Mouse (Mus musculus): ENCODE measurements around the gene Abcg1.

Abcg1 gene

DNA sequence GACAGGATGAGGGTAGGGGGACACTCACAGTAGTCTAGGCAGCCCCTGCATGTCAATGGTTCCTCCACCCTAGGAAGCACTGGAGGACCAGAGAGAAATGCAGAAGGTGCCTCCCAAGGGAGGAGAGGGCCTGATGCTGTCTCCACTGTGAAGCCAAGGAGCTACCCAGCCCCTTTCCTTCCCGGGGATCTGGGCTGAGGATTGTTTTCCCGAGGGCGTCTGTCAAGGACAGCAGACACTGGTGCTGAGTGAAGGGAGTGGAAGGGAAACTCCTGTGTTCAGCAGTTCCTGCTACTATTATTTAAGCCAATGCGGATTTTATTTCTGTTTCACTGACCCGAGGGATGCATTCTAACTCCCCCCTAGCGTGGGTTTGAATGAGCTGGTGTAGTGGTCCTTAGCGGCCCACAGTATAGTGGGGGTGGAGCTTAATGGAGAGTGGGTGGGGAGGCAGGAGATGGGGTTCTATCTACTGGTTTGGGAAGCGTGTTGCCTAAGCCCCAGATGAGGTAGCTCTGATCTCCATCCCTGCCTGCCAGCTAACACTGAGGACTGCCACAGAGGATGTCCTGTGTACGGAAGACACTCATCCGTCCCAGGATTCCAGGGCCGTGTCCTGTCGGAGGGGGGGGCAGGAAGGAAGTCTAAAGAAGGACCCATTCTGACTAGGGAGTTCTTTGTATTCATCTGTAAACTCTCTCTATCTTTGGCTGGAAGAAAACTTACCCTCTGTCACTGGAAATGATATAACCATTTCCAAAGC, 21.8 kb downstream of the Abcg1 start:
- 39% methylated on average over 12 of the region's 12 CpGs for WGBS

GRCm38 (mm10) chr17:31082296-31083078, 25.0 kb downstream of the Abcg1 start:
- 71% methylated on average over 4 of the region's 4 CpGs for WGBS

DNA sequence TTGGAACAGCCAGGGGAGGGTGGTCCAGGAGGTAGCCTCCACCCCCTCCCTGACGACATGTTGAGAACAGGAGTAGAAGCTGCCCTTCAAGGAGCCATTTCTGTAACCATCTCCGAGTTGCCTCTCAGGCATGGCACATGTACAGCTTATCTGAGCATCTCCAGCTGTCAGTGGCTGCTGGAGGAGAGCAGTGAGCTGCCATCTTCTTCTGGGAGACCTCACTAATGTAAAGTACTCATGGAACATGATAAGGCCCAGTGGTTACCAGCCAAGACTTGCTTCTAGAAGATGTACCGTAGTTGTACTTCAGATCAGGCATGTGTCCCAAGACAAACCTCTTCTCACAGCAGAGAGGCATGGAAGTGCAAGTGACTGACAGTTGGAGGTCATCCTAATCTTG, 28.0 kb downstream of the Abcg1 start:
- 93% methylated on average over 3 of the region's 3 CpGs for WGBS

GRCm38 (mm10) chr17:31086196-31086595, 28.7 kb downstream of the Abcg1 start:
- WGBS: 57% methylated on average over 7 of the region's 7 CpGs

GRCm38 (mm10) chr17:31088711-31089110, 31.2 kb downstream of the Abcg1 start:
- 74% methylated on average over 5 of the region's 5 CpGs for WGBS

DNA sequence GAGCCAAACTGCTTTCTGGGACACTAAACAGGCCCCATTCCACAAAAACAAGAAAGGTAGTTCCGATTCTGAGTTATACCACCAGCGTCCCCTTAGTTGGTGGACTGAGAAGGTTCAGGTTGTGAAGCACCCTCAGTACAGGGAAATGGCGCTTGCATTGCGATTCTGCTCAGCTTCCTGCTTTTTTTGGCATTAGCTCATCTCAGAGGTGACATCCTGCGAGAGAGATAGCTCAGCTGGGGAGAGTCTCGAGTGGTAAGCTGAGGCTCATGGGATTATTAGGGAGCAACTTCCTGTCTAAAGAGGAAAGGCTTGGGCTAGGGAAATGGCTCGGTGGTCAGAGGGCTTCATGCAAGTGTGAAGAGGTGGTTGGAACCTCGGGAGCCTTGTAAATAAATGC, 32.4 kb downstream of the Abcg1 start:
- WGBS: 64% methylated on average over 8 of the region's 8 CpGs

DNA sequence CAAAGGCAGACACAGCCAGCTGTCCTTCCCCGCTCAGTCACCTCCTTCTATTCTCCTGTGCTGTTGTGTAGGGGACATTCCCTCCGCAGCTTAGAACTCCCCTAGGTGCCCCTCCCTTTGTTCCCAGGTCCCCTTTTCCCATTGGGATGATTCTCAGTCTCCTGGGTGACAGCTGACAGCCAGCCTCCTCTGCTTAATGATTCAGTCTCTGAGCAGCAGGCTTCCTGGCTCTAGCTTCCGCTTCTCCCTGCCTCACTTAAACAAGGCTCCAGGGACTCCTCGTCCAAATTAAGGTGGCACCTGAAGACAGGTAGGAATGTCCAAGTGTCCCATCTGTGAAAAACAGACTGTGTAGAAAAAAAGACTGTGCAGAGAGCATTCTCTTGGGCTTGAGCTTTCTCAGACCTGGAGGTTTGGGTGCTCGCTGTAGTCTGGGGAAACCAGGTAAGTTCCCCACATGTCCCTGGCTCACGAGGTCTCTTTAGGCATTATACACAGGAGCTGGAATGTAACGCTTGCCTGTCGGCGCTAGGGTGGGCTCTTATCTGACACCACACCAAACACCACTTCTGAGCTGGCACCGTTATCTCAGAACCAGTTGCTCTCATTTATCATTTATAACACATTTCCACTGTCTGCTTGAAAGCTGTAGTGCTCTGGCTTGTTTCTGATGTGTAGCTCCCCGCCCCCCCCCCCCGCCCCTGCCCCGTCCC, 33.7 kb downstream of the Abcg1 start:
- 55% methylated on average over 13 of the region's 13 CpGs for WGBS

DNA sequence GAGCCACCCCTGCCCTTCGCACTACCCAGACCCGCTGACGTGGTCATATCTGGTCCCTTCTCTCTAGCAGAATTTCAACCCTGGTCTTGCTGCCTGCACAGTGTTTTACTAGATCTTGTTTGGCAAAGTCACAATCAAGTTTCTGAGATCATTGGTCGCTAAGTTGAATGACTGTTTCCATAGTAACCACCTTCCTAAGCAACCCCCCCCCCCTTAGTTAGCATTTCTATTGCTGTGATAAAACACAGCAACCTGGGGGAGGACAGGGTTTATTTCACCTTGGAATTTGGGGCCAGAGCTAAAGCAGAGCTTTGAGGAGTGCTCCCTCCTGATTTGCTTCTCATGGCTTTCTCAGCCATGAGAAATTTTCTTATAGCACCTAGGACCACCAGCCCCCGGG, 37.3 kb downstream of the Abcg1 start:
- 71% methylated on average over 5 of the region's 5 CpGs for WGBS

DNA sequence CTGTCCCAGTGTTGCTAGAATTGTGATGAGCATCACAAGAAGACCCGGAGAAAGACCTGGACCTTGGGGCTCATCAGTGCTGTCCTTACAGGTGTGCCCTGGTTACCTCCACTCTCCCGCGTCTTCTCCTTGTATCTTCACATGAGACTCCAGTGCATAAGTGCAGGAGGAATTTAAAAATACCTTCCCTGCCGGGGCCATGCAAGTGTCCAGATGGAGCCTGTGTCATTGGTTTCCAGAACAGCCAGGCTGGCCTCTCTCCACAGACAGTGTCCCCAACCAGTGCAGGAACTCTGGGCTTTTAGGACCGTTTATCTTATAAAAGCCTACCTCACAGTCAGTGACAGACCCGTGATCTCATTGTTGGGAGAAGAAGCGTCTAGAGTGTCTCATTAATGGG, 38.1 kb downstream of the Abcg1 start:
- 82% methylated on average over 7 of the region's 7 CpGs for WGBS

- 95% methylated on average over 2 of the region's 2 CpGs for WGBS
Measured at GRCm38 (mm10) chr17:31096893-31097292, 39.4 kb downstream of the Abcg1 start.

DNA sequence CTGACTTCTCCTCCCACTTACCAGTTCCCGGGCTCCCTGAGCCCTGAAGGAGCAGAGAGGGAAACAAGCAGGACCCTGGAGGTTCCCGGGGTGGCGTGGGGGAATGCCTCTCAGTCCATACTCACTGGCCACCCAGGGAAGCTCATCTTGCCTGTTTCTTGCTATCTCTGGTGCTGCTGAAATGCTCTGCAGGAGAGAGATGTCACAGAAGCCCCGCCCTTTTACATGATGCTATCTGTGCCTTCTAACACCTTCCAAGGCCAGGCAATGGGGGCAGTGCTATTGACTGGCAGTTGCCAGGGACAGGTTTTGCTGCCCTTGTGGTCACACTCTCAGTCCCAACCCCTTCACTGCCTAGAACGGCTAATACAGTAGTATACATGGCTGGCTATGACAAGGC, 41.3 kb downstream of the Abcg1 start:
- WGBS: 72% methylated on average over 5 of the region's 5 CpGs

- 84% methylated on average over 8 of the region's 8 CpGs for WGBS
Measured at GRCm38 (mm10) chr17:31103007-31103570, 45.6 kb downstream of the Abcg1 start.

DNA sequence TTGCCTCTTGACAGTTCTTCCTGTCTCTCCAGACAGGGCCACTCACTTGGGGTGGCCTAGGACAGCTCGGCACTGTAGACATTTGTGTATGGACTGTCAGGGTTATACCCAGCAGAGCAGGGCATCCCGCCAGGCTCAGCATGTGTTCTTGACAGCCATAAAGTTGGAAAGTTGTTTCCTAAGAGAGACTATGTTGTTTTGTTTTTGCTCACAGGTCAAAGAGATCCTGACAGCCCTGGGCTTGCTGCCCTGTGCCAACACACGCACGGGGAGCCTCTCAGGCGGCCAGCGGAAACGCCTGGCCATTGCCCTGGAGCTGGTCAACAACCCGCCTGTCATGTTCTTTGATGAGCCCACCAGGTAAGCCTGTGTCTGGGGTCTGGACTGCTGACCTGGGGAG, 46.3 kb downstream of the Abcg1 start:
- WGBS: 76% methylated on average over 8 of the region's 8 CpGs

GRCm38 (mm10) chr17:31108388-31108787, 50.9 kb downstream of the Abcg1 start:
- 82% methylated on average over 15 of the region's 15 CpGs for WGBS

- WGBS: 50% methylated on average over 9 of the region's 9 CpGs
Measured at GRCm38 (mm10) chr17:31113191-31113856, 55.8 kb downstream of the Abcg1 start.

- WGBS: 84% methylated on average over 6 of the region's 6 CpGs
Measured at GRCm38 (mm10) chr17:31116063-31116462, 58.6 kb downstream of the Abcg1 start.

GRCm38 (mm10) chr17:31117946-31118345, 60.5 kb downstream of the Abcg1 start:
- 83% methylated on average over 5 of the region's 5 CpGs for WGBS

- 11% methylated on average over 7 of the region's 7 CpGs for WGBS
Measured at GRCm38 (mm10) chr17:31119429-31119828, 62.0 kb downstream of the Abcg1 start.

DNA sequence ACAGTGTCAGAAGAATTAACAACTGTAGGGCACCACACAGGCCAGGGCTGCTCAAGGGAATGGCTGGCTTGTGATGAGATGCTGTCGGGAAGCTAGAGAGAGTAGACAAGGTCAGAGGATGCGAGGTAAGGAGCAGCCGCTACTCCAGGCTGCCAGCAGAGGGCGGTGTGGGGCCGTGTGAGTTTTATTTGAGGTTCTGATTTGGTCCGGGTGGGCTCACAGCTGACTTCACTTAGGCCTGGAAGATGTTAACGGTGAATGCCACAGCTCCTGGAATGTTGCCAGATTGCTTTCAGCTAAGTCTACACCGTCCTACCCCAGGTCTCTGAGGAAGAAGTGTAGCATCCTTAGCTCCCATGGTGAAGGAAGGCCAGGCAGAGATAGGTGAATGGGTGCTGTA, 64.5 kb downstream of the Abcg1 start:
- 19% methylated on average over 8 of the region's 8 CpGs for WGBS

GRCm38 (mm10) chr17:31125548-31126266, 68.2 kb downstream of the Abcg1 start:
- WGBS: 37% methylated on average over 9 of the region's 9 CpGs

Measured in cerebral cortex, adult 2 months (tissue).